Mouse (Mus musculus) kidney, postnatal 14 days (tissue): ENCODE results near the gene Coro7.

Experiments
- DNase-seq: peaks from one replicate; pipeline ENCODE4 v3.0.0; 2022; ENCODE audit warnings: mixed read lengths

Gene Coro7

DNA sequence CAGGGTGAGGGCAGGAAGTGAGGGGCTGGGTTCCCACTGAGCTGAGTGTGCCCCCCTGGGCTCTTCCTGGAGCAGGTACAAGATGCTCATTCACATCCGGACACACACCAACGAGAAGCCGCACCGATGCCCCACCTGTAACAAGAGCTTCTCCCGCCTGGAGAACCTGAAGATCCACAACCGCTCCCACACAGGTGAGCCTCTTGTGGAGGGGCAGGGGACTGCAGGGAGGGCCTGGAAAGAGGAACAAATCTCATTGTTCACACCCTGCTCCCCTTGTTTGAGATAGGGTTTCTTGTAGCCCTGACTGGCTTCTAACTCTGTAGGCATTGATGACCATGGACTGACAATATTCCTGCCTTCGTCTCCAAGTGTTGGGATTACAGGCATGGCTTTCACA, 67.9 kb downstream of the Coro7 start:
- DNase-seq = no peak

DNA sequence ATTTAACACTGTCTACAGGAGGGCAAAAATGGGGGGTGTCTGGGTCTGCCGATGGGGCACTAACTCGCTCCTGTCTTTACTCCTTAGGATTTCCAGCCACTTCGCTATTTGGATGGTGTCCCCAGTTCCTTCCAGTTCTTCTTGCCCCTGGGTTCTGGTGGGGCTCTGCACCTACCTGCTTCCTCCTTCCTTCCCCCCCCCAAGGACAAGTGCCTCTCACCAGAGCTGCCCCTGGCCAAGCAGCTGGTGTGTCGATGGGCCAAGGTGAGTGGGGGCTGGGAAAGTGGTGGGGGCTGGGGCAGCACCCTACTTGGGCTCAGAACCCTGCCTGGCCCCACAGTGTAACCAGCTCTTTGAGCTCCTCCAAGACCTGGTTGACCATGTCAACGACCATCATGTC, 68.4 kb downstream of the Coro7 start:
- DNase-seq = no peak

DNA sequence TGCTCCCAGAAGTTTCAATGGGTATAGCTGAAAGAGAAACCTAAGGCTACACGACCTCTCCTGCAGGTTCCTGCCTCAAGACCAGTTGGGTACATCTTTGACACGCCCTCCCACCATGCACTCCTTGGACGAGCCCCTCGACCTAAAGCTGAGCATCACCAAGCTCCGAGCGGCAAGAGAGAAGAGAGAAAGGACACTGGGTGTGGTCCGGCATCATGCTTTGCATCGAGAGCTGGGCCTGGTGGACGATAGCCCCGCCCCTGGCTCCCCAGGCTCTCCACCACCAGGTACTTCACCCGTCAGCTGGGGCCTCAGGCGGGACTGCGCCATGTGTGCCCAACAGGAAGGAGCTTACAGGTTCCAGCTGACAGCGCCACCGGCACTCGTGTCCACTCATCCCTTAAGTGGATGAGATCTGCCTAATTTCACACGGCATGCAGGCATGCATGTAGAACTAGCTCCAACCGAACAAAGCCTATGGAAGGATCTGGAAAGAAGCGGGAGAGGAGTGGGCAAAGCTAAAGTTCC, 71.0 kb downstream of the Coro7 start:
- peak; percentile 57 for DNase-seq

DNA sequence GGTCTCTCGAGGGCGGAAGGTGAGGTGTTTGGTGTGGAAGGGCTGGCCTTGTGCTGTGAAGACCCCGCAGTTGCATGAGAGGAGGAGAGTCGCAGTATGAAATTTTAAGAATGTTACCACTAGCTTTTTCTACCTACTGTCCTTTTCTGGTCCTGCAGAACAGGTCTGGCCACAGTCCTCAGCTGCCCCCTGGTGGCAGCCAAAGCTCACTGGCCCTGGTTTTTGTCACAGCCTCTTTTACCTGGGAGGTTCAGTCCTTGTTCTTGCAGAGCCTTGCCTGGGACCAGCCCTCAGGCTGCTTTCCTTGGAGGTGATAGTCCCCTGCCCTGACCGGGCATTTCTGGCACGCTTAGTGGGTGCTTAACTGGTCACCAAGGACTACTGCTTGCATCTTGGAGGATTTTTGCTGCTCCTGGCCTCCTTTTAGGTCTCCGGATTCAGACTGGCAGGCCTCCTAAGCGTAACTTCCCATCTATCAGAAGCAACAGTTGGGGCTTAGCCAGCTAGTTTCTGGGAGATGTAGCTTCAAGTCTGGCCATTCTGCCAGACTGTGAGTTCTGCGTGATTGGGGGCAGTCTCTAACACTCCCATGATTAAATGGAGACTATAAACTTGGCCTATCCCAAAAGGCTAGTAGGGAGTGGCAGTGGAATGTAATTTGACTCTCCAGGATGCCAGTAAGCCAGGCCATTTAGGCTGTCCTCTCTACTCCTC, 71.6 kb downstream of the Coro7 start:
- DNase-seq = peak; percentile 90

DNA sequence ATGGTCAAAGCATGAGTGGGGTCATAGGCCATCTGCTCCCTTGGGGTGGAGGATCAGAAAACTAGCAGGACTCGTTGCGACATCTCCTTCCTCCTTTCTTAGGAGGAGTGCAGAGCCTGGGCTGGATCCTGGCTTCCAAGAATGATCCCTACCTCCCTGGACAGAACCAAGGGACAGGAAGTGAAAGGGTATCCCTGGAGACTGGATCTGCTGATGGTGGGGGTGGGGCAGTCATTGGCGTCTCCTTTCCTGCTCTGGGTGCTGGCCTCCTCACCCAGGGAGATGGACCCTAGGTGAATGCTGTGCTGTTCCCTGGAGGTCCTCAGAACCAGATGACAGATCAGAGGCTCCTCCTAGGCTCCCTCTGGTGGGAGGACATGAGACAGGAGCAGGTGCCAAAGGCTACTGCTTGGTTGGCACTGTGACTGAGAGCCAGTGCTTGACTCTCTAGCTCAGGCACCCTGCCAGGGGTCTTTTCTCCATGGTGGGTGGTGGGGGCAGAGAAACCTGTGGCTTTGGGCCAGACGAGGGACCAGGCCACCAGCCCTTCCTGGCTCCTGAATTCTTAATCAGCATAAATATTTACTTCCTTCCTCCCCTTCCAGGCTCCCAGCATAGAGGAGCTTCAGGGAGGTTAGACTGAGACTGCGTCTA, 73.0 kb downstream of the Coro7 start:
- DNase-seq = peak; percentile 82

DNA sequence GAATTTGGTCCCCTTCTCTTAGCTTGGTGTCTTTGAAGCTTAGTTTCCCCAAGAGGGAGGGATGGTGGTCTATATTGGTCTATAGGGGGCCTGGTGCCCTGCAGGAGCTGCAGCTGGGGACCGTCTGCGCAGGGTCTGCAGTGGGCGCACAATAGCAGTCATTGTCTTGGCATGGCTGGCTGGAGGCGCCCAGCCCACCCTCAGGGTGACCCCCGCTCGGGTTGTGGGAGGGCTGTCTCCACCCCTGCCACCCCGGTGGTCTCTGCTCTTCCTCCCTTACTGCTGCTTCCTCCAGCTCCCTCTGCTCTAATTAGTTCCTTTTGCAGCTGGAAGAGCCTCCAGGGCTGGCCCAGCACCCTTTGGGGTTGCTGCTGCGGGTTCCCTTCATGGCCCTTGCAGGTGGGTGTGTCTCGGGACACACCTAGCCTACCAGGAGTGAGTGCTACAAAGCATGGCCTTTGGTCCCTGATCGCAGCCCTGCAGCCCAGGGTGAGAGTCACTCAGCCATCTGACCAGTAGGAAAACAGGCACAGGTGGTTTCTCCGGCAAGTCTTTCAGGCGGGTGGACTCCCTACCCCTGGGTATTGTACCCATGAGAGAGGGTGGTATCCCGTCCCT, 74.0 kb downstream of the Coro7 start:
- peak; percentile 52 for DNase-seq

DNA sequence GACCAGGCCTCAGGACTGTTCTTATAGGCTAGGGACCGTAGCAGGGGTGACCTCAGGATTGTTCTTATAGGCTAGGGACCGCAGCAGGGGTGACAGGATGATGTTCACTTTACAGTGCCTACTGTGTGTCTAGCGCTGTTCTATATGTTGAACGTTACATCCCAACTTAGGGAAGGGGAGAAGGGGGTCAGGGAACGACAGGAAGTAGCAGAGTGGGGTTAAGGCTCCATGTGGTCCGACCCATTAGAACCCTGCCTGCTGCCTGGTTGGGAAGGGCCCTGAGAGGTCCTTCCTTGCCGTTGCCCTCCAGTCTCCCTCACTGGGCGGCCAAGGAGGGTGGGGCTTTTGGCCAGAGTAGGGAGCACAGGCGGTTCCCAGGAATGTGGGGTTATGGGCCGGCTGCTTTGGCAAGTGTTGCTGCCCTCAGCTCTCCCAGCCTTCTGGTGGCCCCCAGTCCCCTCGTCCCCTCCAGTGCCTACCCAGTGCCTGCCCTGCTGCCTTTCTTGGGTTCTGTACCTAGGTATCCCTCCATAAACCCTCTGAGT, 75.2 kb downstream of the Coro7 start:
- peak; percentile 72 for DNase-seq

DNA sequence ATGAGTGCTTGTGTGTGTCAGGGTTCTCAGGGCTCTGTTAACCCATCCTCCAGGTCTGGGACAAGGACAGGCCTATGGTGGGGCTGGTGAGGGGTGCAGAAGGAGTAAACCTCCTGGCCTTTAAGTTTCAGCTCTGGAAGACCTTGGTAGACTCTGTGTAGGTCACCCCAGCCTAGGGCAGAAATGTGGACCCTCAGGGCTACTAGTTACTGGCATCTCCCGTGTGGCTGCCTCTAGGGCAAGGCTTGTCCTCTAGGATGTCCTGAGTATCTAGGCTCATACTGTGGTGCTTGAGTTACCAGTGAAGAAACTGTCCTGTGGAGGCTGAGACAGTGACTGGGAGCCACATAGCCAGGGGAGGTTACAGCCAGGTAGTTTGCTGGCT, 76.1 kb downstream of the Coro7 start:
- no peak for DNase-seq

DNA sequence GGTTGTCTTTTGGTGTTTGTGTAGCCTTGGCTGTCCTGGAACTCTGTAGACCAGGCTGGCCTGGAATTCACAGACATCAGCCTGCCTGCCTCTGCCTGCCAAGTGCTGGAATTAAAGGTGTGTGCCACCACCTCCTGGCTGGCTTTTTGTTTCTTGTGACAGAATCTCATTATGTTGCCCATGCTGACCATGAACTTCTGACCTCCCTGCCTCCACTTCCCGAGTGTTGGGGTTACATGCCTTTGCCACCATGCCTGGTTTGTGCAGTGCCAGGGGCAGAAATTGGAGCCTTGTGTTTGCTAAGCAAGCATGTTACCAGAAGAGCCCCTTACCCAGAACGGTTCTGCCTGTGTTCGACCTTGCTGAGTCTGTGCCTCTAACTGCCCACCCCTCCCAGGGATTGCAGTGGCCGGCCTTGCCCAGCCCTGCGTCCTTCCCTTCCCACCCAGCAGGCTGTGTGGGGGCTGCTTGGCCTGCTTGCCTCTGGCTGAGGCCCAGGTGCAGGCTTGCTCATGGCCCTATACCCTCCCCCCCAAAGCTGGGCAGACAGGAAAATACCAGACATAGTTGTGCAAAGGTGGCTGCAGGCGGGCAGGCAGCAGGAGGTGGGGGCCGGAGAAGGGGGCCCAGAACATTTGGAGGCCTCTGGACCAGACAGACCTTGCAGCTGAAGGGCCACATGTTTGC, 76.7 kb downstream of the Coro7 start:
- peak; percentile 91 for DNase-seq

DNA sequence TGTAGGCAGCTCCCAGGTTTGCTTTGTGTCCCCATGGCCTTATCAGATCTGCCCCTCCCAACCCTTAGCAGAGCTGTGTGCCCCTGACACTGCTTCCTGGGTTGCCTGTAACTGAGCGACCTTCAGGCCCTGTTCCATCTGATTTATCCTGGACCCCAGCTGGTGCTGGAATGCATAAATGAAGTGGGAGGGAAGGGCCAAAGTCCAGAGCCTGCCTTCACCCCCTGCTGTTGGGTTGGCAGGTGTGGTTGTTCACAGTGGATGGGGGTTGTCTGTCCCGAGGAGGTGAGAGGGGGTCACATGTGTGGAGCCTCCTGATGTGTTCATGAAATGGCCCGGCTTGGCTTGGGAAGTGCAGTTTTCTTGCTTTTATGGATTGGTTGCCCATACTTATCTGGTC, 77.4 kb downstream of the Coro7 start:
- peak; percentile 91 for DNase-seq

DNA sequence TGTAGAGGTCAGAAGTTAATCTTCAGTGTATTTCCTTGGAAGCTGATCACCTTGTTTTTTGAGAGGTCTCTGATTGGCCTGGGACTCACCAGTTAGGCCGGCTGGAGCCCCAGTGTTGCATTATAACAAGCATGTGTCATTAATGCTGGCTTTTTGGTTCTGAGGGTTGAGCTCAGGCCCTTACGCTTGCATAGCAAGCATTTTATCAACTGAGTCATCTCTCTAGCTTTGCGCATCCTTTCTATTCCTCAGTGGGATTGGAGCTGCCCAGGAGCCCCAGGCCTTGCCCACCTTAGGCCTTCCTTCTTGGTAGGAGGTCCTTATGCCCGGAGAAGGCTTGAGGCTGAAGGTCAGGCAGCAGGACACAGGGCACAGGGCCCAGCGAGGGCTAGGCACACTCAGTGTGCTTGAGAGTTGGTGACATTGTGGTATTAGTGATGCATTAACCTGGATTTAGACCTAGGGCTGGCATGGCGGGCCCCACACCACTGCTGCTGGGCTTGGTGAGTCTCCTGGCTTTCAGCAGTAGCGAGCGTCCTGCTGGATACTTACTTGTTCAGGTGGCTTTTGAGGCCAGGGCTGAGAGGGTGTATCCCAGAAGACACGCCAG, 78.8 kb downstream of the Coro7 start:
- DNase-seq = peak; percentile 84

DNA sequence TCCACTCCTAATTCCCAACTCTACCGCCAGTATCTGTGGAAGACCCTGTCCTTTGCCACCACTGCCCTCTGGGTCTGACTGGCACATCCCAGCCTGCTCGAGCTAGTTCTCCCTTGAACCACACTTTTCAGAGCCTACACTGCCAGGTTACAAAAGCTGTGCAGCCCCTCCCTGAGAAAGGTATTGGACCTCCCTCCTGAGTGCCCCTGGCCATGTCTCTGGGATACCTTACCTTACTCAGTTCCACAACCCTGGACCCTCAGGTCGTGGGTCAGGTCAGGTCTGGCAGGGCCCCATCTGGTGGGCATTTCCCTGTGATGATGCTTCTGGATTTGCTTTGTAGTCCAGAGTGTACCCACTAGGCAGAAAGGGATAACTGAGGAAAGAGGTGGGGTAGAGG, 80.0 kb downstream of the Coro7 start:
- DNase-seq = no peak

DNA sequence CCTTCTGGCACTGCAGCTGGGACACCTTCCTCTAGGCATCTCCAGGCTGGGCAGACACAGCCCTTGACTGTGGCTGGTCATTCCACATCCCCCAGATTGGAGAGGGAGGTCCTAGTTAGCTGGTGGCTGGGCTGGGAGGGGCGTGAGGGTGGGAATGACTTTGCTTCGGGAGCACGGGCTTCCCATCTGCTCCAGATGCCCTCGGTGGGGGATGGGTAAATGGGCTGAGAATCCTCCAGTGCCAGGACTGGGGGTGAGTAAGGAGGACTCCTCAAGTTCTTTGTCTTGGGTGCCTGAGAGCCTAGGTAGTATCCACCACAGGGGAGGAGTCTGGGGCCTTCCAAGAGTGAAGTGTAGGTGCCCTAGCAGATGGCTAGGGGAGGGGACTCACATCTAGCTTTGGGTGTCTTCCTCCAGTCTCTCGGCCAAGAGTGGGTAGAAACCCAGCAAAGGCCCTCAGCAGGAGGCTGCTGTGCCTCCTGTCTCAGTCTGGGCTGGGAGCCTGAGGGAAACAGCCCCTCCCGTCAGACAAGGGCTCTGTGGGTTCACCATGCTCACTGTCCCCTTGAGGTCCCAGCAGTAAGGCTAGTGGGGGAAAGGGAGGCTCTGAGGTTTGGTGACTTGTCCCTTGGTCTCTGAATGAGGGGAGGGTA, 80.6 kb downstream of the Coro7 start:
- DNase-seq = no peak

DNA sequence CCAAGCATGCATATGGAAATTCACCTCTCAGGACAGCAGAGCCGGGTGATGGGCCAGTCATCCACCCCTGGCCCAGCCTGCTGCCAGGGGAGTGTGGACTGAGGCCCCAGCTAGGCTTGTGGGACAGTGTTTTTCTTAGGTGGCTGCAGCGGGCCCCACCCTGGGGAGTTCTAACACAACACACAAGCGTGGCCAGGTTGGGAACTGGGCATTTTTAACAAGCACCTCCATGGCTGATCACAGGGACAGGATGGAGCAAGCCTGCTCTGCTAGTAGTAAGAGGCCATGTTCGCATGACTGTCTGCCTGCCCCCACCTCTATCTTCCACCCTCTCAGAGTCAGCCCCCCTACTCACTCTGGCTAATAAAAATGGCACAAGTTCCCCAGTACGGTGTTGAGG, 81.5 kb downstream of the Coro7 start:
- no peak for DNase-seq

DNA sequence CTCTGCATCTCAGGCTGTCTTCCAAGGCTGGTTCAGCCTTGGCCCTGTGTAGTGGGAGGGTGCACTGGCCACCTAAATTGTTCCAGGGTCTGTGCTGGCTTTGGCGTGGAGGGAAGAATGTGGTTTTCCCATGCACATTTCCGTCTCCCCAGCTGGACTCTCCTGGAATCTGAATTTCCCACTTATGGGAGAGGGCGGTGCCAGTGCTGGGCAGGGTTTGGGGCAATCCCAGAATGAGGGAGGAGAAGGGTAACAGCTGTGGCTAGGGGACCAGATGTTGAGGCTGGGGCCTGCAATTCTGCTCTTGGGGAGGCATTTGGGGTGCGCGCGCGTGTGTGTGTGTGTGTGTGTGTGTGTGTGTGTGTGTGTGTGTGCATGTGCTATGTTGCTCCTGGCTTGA, 82.3 kb downstream of the Coro7 start:
- no peak for DNase-seq

DNA sequence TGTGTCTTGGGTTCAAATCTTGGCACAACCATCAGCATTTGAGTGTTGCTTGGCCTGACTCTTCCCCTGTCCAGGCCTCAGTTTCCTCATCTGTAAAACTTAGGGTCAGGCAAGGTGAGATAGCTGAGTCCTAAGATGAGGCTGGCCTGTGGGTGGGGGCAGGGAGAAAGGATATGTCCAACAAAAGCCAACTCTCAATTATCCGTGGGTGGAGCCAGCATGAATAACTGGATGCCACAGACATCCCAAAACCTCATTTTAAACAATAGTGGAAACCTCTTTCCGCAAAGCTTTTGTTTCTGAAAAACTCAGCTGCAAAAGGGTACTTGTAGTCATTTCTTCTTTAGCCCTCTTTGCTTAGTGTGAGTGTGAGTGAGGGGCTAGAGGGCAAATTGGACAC, 82.7 kb downstream of the Coro7 start:
- DNase-seq = no peak

DNA sequence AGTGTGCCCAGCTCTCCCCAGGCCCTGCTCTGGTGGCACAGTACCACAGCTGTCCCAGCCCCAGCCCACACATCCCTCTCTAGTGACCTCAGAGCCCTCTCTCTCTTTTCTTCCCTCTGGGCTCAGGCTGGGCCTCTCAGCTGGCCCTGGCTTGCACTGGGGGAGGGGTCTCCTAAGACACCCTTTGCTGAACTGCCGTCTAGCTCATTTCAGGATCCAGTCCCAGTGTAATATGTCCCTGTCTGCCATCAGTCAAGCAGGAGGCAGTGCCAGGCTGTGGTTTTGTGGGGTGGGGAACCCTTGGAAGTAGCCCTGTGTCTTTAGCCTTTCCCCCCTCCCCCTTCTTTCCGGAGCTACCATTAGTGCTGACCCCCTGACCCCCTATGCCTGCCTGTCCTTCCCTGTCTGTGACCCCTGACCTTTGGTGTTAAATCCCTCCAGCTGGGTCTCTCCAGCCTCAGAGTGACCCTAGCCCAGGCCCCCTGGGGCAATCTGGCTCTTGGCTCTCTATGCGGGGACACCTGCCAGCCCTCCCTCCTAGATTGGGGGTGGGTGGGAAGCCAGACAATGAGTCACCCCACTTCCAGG, 83.3 kb downstream of the Coro7 start:
- no peak for DNase-seq

DNA sequence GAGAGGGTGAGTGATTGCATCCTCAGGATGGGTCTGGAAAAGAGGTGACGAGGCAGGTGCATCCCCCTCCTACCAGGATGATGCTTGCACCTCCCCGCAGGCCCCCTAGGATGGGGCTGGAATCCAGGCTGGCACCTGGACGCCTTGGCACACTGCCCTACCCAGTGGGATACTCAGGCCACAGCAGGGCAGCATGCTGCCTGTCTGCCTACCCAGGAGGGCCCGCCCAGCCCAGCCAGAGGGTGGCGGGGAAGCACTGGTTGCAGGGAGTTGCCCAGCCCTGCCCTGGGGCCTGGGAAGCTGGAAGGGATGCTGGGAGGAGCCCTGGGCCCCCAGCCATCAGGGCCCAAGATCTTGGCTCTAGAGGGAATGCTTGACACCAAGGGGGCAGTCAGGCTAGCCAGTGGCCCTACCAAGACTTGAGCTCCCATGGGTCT, 84.0 kb downstream of the Coro7 start:
- DNase-seq = peak; percentile 89

DNA sequence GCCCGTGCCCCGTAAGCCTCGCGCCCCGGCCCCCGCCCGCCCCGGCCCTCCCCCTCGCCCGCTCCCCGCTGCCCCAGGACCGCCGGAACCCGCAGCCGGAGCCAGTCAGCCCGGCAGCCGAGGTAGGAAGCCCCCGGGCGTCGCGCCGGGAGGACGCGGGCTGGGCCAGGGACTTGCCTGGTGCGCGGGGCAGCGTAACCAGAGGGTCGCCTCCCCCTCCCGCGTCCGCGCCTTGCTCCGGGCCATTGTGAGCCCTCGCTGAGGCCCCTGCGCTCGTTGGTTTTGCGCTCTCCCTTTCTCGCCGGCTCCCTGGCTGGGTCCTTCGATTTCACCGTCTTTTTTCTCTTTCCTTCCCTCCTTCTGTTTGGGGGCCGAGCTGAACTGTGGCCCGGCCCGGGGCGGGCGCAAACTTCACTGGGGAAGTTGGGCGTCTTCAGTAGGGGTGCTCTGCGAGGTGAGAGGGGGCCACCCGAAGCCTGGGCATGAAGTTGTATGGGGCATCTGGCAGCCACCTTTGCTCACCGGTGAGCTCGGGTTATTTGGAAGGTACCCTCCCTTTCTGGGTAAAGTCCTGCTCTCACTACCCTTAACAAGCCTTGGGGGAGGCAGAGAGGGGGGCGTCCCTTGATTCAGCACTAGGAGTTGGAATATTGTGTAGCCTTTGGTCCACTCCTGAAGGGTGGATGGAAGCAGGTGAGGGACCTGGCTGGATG, 84.6 kb downstream of the Coro7 start:
- no peak for DNase-seq

DNA sequence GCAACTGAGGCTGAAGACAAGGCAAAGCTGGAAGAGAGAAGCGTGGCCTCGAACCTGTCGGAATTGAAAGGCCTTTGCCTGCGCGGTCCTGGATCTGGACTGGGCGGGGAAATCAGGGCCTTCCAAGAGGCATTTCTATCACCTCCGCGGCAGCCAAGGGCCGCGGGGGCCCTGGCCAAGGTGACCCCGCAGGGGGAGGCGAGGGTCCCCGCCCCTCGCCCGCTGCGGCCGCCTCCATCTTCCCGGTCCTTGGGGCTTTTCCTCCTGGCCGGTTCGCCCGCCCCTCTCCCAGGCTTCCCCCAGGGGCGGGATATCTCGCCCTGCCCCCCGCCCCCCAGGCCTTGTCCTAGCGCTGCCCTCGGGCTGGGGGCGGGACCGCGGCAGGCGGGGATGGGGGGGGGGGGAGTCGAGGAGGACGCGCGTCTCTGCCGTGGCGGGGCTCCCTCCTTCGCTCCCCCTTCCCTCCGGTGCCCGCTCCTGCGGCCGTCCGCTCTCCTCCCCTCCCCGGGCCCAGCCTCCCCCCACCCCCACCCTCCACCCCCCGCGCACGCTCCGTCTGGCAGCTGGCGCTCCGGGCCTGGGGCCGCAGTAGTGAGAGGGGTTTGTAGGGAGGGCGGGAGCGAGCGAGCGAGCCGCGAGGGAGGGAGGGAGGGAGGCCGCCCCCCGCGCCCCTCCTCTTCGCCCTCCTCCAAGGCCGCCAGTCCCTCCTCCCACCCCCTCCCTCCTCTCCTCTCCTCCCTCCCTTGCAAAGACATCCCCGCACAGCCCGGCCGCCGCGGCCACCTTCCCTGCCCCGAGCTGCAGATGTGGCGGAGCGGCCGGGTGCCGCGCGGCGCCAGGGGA, 85.4 kb downstream of the Coro7 start, which contains the start of gene Glis2:
Glis2 (plus strand) TSS at position 743 of the 843 bp plus-strand sequence.
- DNase-seq = peak; percentile 89
